ENCODE assay signal across 9 mouse cellular contexts in genomic region chr10:22413702-22414494, GRCm38 (mm10). TPM values are rescaled to one million over a fixed set of nuclear protein-coding genes. Genes with fewer than 3 reads are reported as not detected.
DNase-seq lines count a peak whose midpoint lies in the region; ATAC-seq and TF ChIP-seq lines count a peak whose summit lies in the region.
"Not testable (repeated sequence)": the region's sequence is repeated elsewhere in the genome, so short reads cannot be mapped to it uniquely, and the experiment has no call there.
"Had no signal": no experiment of that assay in that cellular context is flagged by ENCODE, and none has a peak within 500 bp of the region (broad histone marks: within the 10 kb centered on the region; RNA-seq: fewer than 3 reads in every experiment).

No protein-coding gene starts in this region.

- not testable (repeated sequence) for H3K9ac ChIP-seq in CH12.LX (ENCODE audit: insufficient read depth, low read depth); hindbrain, embryonic 11.5 days (ENCODE audit: low read depth, low read length); neural tube, embryonic 12.5 days

- not testable (repeated sequence) for H3K4me2 ChIP-seq in CH12.LX (ENCODE audit: insufficient read depth, low read depth, poor library complexity, severe bottlenecking); hindbrain, embryonic 11.5 days (replicated peaks; ENCODE audit: low read depth, low read length); neural tube, embryonic 12.5 days (replicated peaks)

- not testable (repeated sequence) for H3K9me3 ChIP-seq in CH12.LX (replicated peaks; ENCODE audit: low read length); hindbrain, embryonic 11.5 days (ENCODE audit: control insufficient read depth, low read length); neural tube, embryonic 12.5 days

- not testable (repeated sequence) for H3K36me3 ChIP-seq in CH12.LX (replicated peaks in 1 of 2; ENCODE audit: control insufficient read depth in 1 of 2, insufficient read depth in 1 of 2, low read length in 1 of 2); hindbrain, embryonic 11.5 days (ENCODE audit: control insufficient read depth, insufficient read depth, low read length); neural tube, embryonic 12.5 days

- not testable (repeated sequence) for H3K27ac ChIP-seq in CH12.LX (ENCODE audit: insufficient read depth, low read depth); hindbrain, embryonic 11.5 days (ENCODE audit: low read depth, low read length); neural tube, embryonic 12.5 days

- H3K4me3 ChIP-seq in CH12.LX (replicated peaks in 1 of 3; ENCODE audit: low read depth in 2 of 3, low read length in 2 of 3, poor library complexity in 1 of 3); hindbrain, embryonic 11.5 days (ENCODE audit: low read depth, low read length); neural tube, embryonic 12.5 days: not testable (repeated sequence)

- TF ChIP-seq RAD21 in CH12.LX (IDR thresholded peaks at IDR 0.05; ENCODE audit: low read depth, low read length) = not testable (repeated sequence)

- peak; percentile 78 for DNase-seq in CH12.LX (ENCODE audit: extremely low read depth)
- DNase-seq in embryo, embryonic 10.5 days (ENCODE audit: low spot score) = peak; percentile 21
- peak; percentile 14 for DNase-seq in gastrocnemius, postnatal 14 days
- DNase-seq in hindbrain, embryonic 11.5 days (ENCODE audit: low spot score) = peak; percentile 4
- peak; percentile 5 for DNase-seq in layer of hippocampus, adult 8-10 months (ENCODE audit: low spot score in 2 of 2)
- peak; percentile 6 for DNase-seq in lung, postnatal 36 days
- peak; percentile 8 for DNase-seq in telencephalon, adult 2 months (ENCODE audit: low read depth, low spot score)

- TF ChIP-seq POLR2A in CH12.LX (IDR thresholded peaks at IDR 0.05; ENCODE audit: low read depth, low read length) = not testable (repeated sequence)

- not testable (repeated sequence) for TF ChIP-seq EP300 in CH12.LX (IDR thresholded peaks at IDR 0.05; ENCODE audit: low read length)

- dilution Hi-C loops in CH12.LX (cut with MboI; ENCODE audit: extremely low pct_ligation_motif_present, extremely low pct_unique_long_range_greater_than_20kb, low sequenced_read_pairs) = not testable (repeated sequence)

- H3K4me1 ChIP-seq in CH12.LX (ENCODE audit: control insufficient read depth in 1 of 2, insufficient read depth in 2 of 2); hindbrain, embryonic 11.5 days (replicated peaks; ENCODE audit: control insufficient read depth, insufficient read depth, low read length); neural tube, embryonic 12.5 days: not testable (repeated sequence)

- ATAC-seq in hindbrain, embryonic 11.5 days (ENCODE audit: low FRiP score) = peak; percentile 67; the same call in 1 of the 2 replicates
- ATAC-seq in neural tube, embryonic 12.5 days (ENCODE audit: low FRiP score, low read depth) = peak; percentile 80

- not testable (repeated sequence) for H3K79me2 ChIP-seq in CH12.LX (replicated peaks; ENCODE audit: control insufficient read depth, extremely low read depth, insufficient read depth, poor library complexity, severe bottlenecking)

- TF ChIP-seq CTCF in CH12.LX (conservative IDR thresholded peaks at IDR 0.05 in 1 of 2, IDR thresholded peaks at IDR 0.05 in 1 of 2; ENCODE audit: low read depth in 2 of 2, low read length in 2 of 2) = not testable (repeated sequence)

- WGBS in hindbrain, embryonic 11.5 days = 14% methylated on average over 1 of the region's 8 CpGs
- 0% methylated on average over 2 of the region's 8 CpGs for WGBS in neural tube, embryonic 12.5 days

- intact Hi-C loops in gastrocnemius, postnatal 14 days (cut with DNase I; ENCODE audit: low total_unique reads) = not testable (repeated sequence)

- in situ Hi-C loops in CH12.LX (cut with MboI; ENCODE audit: low pct_ligation_motif_present, low pct_unique_long_range_greater_than_20kb, low sequenced_read_pairs) = not testable (repeated sequence)

- not testable (repeated sequence) for H3K27me3 ChIP-seq in CH12.LX (replicated peaks); hindbrain, embryonic 11.5 days (ENCODE audit: control insufficient read depth, insufficient read depth, low read length); neural tube, embryonic 12.5 days (replicated peaks)

TF ChIP-seq in CH12.LX, 34 proteins besides CTCF, POLR2A, EP300 and RAD21:
- TF ChIP-seq ETS1 (conservative IDR thresholded peaks at IDR 0.05; ENCODE audit: low read depth, low read length) = 0 out of 2 replicates have a peak, but pooled peaks have one; percentile 18

RNA-seq across cellular contexts. Expression of gene Raet1d, which starts 53.5 kb away (rescaled TPM):
- 2.7 and 3.3 TPM in 2 replicates for total RNA-seq in CH12.LX (2012; rRNA removed)
- 17.5 and 18.8 TPM in 2 replicates for total RNA-seq in CH12.LX (2014; rRNA removed)
- polyA plus RNA-seq in CH12.LX (2012; ENCODE audit: insufficient read length, low read depth) = 14.9 and 15.3 TPM in 2 replicates
- not detected for total RNA-seq in gastrocnemius, postnatal 14 days (2021)
- 15.6 TPM in 2 replicates for polyA plus RNA-seq in hindbrain, embryonic 11.5 days (2014; fragmentation: Nextera tagmentation; extraction: Ambion mirVana)
- total RNA-seq in layer of hippocampus, adult 8-10 months (2022) = not detected
- polyA plus RNA-seq in neural tube, embryonic 12.5 days (2016; fragmentation: Nextera tagmentation; extraction: Ambion mirVana) = 9.5 and 10.3 TPM in 2 replicates
- total RNA-seq: gastrocnemius, postnatal 36 days had no signal

Comparison
In these comparisons a context has a peak if more than half of its experiments do, and no peak if none do; other contexts are left out.
1. DNase-seq: peak in every context shown above with its lines; median percentile 78 in CH12.LX; 21 in embryo, embryonic 10.5 days; 14 in gastrocnemius, postnatal 14 days; 8 in telencephalon, adult 2 months; 6 in lung, postnatal 36 days; 5 in layer of hippocampus, adult 8-10 months; 4 in hindbrain, embryonic 11.5 days.